Mouse (Mus musculus): ENCODE results near the gene Ano4. TPM values are rescaled to one million over a fixed set of nuclear protein-coding genes. Genes with fewer than 3 reads are reported as not detected.

The Ano4 gene
- polyA plus RNA-seq, 1 experiment from 2014 or later = 0.99 TPM

DNA sequence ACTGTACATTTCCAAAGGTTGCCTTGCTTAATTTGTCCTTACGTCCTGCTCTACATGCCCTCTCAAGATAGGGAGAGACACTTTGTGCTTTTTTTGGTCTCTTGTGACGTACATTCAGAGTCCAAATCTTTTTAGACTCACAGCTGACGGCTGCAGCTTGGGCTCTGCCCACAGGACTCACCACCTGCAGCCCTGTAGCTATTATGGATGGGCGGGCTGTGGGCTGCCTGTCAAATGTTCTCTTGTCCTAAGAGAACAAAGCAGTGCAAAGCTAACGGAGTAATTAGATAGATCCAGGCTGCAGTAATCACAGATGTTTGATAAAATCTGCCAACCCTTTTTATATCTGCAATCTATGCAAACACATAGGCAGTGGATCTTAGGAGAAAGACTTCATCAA is 325.6 kb downstream of the Ano4 start:
- 60% methylated on average over 5 of the region's 5 CpGs for WGBS
- ATAC-seq (ENCODE audit: insufficient read depth) = no peak

GRCm38 (mm10) chr10:89008303-89008702 is 336.3 kb downstream of the Ano4 start:
- no peaks in the 10 kb centered on the region for H3K27me3 ChIP-seq (ENCODE audit: insufficient read depth, low read length)
- no peak overlapping the region for H3K4me2 ChIP-seq
- H3K36me3 ChIP-seq (ENCODE audit: insufficient read depth) = no peaks in the 10 kb centered on the region
- no peaks in the 10 kb centered on the region for H3K4me1 ChIP-seq (ENCODE audit: insufficient read depth)
- DNase-seq (no peak), ATAC-seq (ENCODE audit: insufficient read depth) (no peak)
- H3K27ac ChIP-seq (ENCODE audit: low read depth) = no peak overlapping the region
- H3K9me3 ChIP-seq (ENCODE audit: low read depth, low read length) = no peaks in the 10 kb centered on the region
- no peak overlapping the region for H3K4me3 ChIP-seq (ENCODE audit: low read depth, low read length)
- no peak for TF ChIP-seq CTCF (IDR thresholded peaks at IDR 0.05; ENCODE audit: low read depth)
- no peak overlapping the region for H3K9ac ChIP-seq
- 74% methylated on average over 1 of the region's 1 CpGs for WGBS

More for the DNA sequence above, 325.6 kb downstream of the Ano4 start:
- Histone ChIP-seq H3K27me3 (ENCODE audit: insufficient read depth, low read length) (no peaks in the 10 kb centered on the region), H3K4me2 (no peak overlapping the region), H3K9me3 (ENCODE audit: low read depth, low read length) (no peaks in the 10 kb centered on the region), H3K36me3 (ENCODE audit: insufficient read depth) (no peaks in the 10 kb centered on the region), H3K4me3 (ENCODE audit: low read depth, low read length) (no peak overlapping the region), H3K9ac (no peak overlapping the region), H3K27ac (ENCODE audit: low read depth) (no peak overlapping the region), H3K4me1 (ENCODE audit: insufficient read depth) (no peaks in the 10 kb centered on the region)
- no peak for TF ChIP-seq CTCF (IDR thresholded peaks at IDR 0.05; ENCODE audit: low read depth)
- no peak for DNase-seq

DNA sequence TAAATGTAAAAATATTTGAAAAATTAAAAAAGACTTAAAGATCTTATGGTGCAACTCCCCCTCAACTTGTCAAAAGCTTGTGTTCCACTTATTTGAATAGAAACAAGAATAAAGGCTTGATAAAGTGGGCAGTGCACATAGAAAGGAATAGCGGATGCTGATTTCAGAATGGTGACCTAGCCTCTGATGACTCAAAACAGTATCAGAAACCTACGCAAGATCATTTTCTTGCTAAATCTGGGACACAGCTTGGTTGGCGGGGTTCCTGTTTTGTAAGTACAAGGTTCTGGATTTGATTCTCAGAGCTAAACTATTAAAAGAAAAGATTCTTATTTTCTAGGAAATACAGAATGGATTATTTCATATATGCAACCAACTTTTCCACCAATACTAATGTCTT is 340.0 kb downstream of the Ano4 start:
- H3K36me3 ChIP-seq (ENCODE audit: insufficient read depth) = no peaks in the 10 kb centered on the region
- no peaks in the 10 kb centered on the region for H3K4me1 ChIP-seq (ENCODE audit: insufficient read depth)
- DNase-seq (no peak), ATAC-seq (ENCODE audit: insufficient read depth) (no peak)
- no peaks in the 10 kb centered on the region for H3K9me3 ChIP-seq (ENCODE audit: low read depth, low read length)
- no peak for TF ChIP-seq CTCF (IDR thresholded peaks at IDR 0.05; ENCODE audit: low read depth)
- H3K4me3 ChIP-seq (ENCODE audit: low read depth, low read length) = no peak overlapping the region
- H3K9ac ChIP-seq = no peak overlapping the region
- WGBS = 93% methylated on average over 3 of the region's 3 CpGs
- no peak overlapping the region for H3K4me2 ChIP-seq
- no peak overlapping the region for H3K27ac ChIP-seq (ENCODE audit: low read depth)
- H3K27me3 ChIP-seq (ENCODE audit: insufficient read depth, low read length) = no peaks in the 10 kb centered on the region

GRCm38 (mm10) chr10:88986925-88987324 is 357.6 kb downstream of the Ano4 start:
- Histone ChIP-seq H3K36me3 (ENCODE audit: insufficient read depth) (no peaks in the 10 kb centered on the region), H3K4me2 (no peak overlapping the region), H3K27ac (ENCODE audit: low read depth) (no peak overlapping the region), H3K27me3 (ENCODE audit: insufficient read depth, low read length) (no peaks in the 10 kb centered on the region), H3K4me3 (ENCODE audit: low read depth, low read length) (no peak overlapping the region), H3K9me3 (ENCODE audit: low read depth, low read length) (no peaks in the 10 kb centered on the region), H3K9ac (no peak overlapping the region), H3K4me1 (ENCODE audit: insufficient read depth) (no peaks in the 10 kb centered on the region)
- DNase-seq (peak; percentile 3), ATAC-seq (ENCODE audit: insufficient read depth) (no peak)
- TF ChIP-seq CTCF (IDR thresholded peaks at IDR 0.05; ENCODE audit: low read depth) = no peak
- WGBS = 40% methylated on average over 6 of the region's 6 CpGs

GRCm38 (mm10) chr10:88983444-88983843 is 361.1 kb downstream of the Ano4 start:
- Histone ChIP-seq H3K4me3 (ENCODE audit: low read depth, low read length) (no peak overlapping the region), H3K4me1 (ENCODE audit: insufficient read depth) (no peaks in the 10 kb centered on the region), H3K27ac (ENCODE audit: low read depth) (no peak overlapping the region), H3K27me3 (ENCODE audit: insufficient read depth, low read length) (no peaks in the 10 kb centered on the region), H3K36me3 (ENCODE audit: insufficient read depth) (no peaks in the 10 kb centered on the region), H3K9ac (no peak overlapping the region), H3K9me3 (ENCODE audit: low read depth, low read length) (no peaks in the 10 kb centered on the region), H3K4me2 (no peak overlapping the region)
- peak; percentile 46 for TF ChIP-seq CTCF (IDR thresholded peaks at IDR 0.05; ENCODE audit: low read depth)
- DNase-seq = peak; percentile 39
- ATAC-seq (ENCODE audit: insufficient read depth) = no peak
- 22% methylated on average over 8 of the region's 8 CpGs for WGBS

DNA sequence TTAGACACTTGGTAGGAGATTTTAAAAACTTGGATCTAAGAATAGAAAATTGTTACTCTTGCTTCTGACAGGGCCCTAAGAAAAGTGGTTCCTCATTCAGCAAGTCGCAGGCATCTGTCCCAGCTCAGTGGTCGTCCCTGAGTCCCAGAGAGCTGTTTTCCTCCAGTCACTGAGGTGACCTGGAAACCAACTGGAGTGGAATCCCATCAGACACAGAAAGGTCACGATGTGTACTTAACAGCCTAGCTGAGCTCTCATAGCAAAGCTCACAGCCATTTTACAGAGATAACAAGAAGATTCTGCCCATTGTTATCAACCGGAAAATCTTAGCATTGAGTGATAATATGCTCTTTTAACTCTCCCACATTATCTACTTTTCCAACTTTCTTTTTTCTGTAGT is 365.1 kb downstream of the Ano4 start:
- Histone ChIP-seq H3K9ac (no peak overlapping the region), H3K4me2 (no peak overlapping the region), H3K9me3 (ENCODE audit: low read depth, low read length) (no peaks in the 10 kb centered on the region), H3K4me3 (ENCODE audit: low read depth, low read length) (no peak overlapping the region), H3K27ac (ENCODE audit: low read depth) (no peak overlapping the region), H3K4me1 (ENCODE audit: insufficient read depth) (no peaks in the 10 kb centered on the region), H3K36me3 (ENCODE audit: insufficient read depth) (no peaks in the 10 kb centered on the region), H3K27me3 (ENCODE audit: insufficient read depth, low read length) (no peaks in the 10 kb centered on the region)
- ATAC-seq (ENCODE audit: insufficient read depth) (no peak), DNase-seq (no peak)
- 64% methylated on average over 4 of the region's 4 CpGs for WGBS
- TF ChIP-seq CTCF (IDR thresholded peaks at IDR 0.05; ENCODE audit: low read depth) = no peak

GRCm38 (mm10) chr10:88978932-88979331 is 365.6 kb downstream of the Ano4 start:
- no peaks in the 10 kb centered on the region for H3K36me3 ChIP-seq (ENCODE audit: insufficient read depth)
- H3K27ac ChIP-seq (ENCODE audit: low read depth) = no peak overlapping the region
- TF ChIP-seq CTCF (IDR thresholded peaks at IDR 0.05; ENCODE audit: low read depth) = no peak
- no peaks in the 10 kb centered on the region for H3K27me3 ChIP-seq (ENCODE audit: insufficient read depth, low read length)
- H3K9ac ChIP-seq = no peak overlapping the region
- no peak for ATAC-seq (ENCODE audit: insufficient read depth)
- no peak overlapping the region for H3K4me3 ChIP-seq (ENCODE audit: low read depth, low read length)
- no peak for DNase-seq
- no peaks in the 10 kb centered on the region for H3K4me1 ChIP-seq (ENCODE audit: insufficient read depth)
- H3K4me2 ChIP-seq = no peak overlapping the region
- H3K9me3 ChIP-seq (ENCODE audit: low read depth, low read length) = no peaks in the 10 kb centered on the region
- 72% methylated on average over 6 of the region's 6 CpGs for WGBS

All from lung, embryonic 14.5 days (tissue).